Mouse (Mus musculus): ENCODE data around the gene Aknad1.

DNA sequence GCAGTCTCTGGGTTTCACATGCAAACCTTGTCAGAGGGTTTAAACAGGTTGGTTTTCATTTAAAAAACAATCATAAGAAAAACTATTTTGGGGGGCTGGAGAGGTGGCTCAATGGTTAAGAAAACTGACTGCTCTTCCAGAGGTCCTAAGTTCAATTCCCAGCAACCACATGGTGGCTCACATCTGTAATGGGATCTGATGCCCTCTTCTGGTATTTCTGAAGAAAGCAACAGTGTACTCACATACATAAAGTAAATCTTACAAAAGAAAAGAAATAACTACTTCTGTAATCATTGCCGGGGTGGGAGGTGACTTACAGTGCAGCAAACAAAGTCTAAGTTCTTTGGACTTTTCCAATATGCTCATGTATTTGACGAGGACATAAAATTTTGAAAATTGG is 58.9 kb downstream of the Aknad1 start:
- TF ChIP-seq POLR2A (IDR thresholded peaks at IDR 0.05; ENCODE audit: borderline replicate concordance, control insufficient read depth, low read depth, low read length) (no peak), CTCF (IDR thresholded peaks at IDR 0.05; ENCODE audit: control insufficient read depth, insufficient read depth, low read length) (no peak)
